Mouse (Mus musculus) lung, embryonic 15.5 days (tissue): Measurements from ENCODE around the gene Zfp1. TPM values are rescaled to one million over a fixed set of nuclear protein-coding genes. Genes with fewer than 3 reads are reported as not detected.

Experiments used
- ATAC-seq: fragments of 200-750 bp; cut with Nextera tagmentation; 2 replicates; pipeline ENCODE4 v1.8.0; 2017; ENCODE audit warnings: moderate number of reproducible peaks, borderline replicate concordance; ENCODE audit not compliant: low FRiP score, low TSS enrichment; ENCODE audit errors: extremely low read depth
- H3K27ac ChIP-seq: fragments of 300-500 bp; sonication (generic); 2 replicates; pipeline ENCODE4 v1.5.1; 2015; ENCODE audit warnings: moderate library complexity, mild to moderate bottlenecking, inconsistent platforms
- H3K27me3 ChIP-seq: fragments of 300-500 bp; sonication (generic); 2 replicates; pipeline ENCODE4 v1.6.1; 2015; ENCODE audit warnings: inconsistent platforms
- H3K36me3 ChIP-seq: fragments of 300-500 bp; sonication (generic); 2 replicates; pipeline ENCODE4 v1.6.1; 2015; ENCODE audit warnings: inconsistent platforms
- H3K4me1 ChIP-seq: fragments of 300-500 bp; sonication (generic); 2 replicates; pipeline ENCODE4 v1.6.1; 2015; ENCODE audit warnings: inconsistent platforms
- H3K4me2 ChIP-seq: fragments of 300-500 bp; sonication (generic); 2 replicates; pipeline ENCODE4 v1.6.1; 2015; ENCODE audit warnings: inconsistent platforms, mild to moderate bottlenecking, moderate library complexity
- H3K4me3 ChIP-seq: fragments of 300-500 bp; sonication (generic); 2 replicates; pipeline ENCODE4 v1.5.1; 2015; ENCODE audit warnings: mild to moderate bottlenecking, inconsistent platforms
- H3K9ac ChIP-seq: fragments of 300-500 bp; sonication (generic); 2 replicates; pipeline ENCODE4 v1.6.1; 2015; ENCODE audit warnings: inconsistent platforms
- H3K9me3 ChIP-seq: fragments of 300-500 bp; sonication (generic); 2 replicates; pipeline ENCODE4 v1.6.1; 2016; ENCODE audit warnings: inconsistent platforms
- WGBS: fragments of 180-500 bp; shearing (Covaris S2); methylation state at CpG from one replicate; pipeline ENCODE4 v1.1.7; 2015; 5-methylcytosine and 5-hydroxymethylcytosine counted together
- polyA plus RNA-seq: library from polyadenylated mRNA; unstranded; fragments of >200 nt; fragmentation: Nextera tagmentation; extraction: Ambion mirVana; gene quantifications from 2 replicates; pipeline ENCODE4 v1.2.1, GENCODE M21; 2015

The Zfp1 gene
- polyA plus RNA-seq, 1 experiment from 2014 or later = 20.0 TPM

DNA sequence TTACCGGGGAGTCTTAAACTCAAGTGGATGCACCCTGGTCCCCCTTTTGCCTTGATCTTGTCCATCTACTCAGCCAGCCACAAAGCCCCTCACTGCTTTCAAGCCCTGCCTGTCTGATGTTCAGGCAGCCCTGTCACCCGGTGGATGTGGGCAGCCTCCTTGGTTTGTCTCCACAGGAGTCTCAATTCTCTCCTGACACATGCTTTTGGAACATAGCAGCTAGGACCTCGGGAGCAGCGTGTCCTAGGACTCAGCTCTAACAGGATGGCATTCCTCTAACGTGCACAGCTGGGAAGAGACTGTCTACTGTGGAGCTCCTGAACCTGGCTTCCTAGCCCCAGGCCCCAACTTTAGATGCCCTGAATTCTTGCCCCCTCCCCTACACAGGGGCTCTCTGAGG lies 62.5 kb downstream of the Zfp1 start:
- Histone ChIP-seq H3K27me3 (no peaks in the 10 kb centered on the region), H3K4me1 (0 out of 2 replicates have a peak, but pooled peaks cover 2% of the 10 kb centered on the region), H3K27ac (no peak overlapping the region), H3K9me3 (no peaks in the 10 kb centered on the region), H3K4me3 (no peak overlapping the region), H3K36me3 (peaks cover 19% of the 10 kb centered on the region), H3K9ac (no peak overlapping the region), H3K4me2 (no peak overlapping the region)
- ATAC-seq = no peak
- WGBS = 59% methylated on average over 5 of the region's 5 CpGs

- 67% methylated on average over 6 of the region's 6 CpGs for WGBS
- Histone ChIP-seq H3K9ac (no peak overlapping the region), H3K27me3 (no peaks in the 10 kb centered on the region), H3K36me3 (peaks cover 45% of the 10 kb centered on the region), H3K4me3 (no peak overlapping the region), H3K4me2 (no peak overlapping the region), H3K9me3 (no peaks in the 10 kb centered on the region), H3K4me1 (0 out of 2 replicates have a peak, but pooled peaks cover 2% of the 10 kb centered on the region), H3K27ac (no peak overlapping the region)
- no peak for ATAC-seq
Observed at GRCm38 (mm10) chr8:111708265-111708664, 65.1 kb downstream of the Zfp1 start.

GRCm38 (mm10) chr8:111709223-111709622 lies 66.0 kb downstream of the Zfp1 start:
- Histone ChIP-seq H3K9me3 (no peaks in the 10 kb centered on the region), H3K4me3 (no peak overlapping the region), H3K27ac (no peak overlapping the region), H3K9ac (no peak overlapping the region), H3K4me1 (0 out of 2 replicates have a peak, but pooled peaks cover 2% of the 10 kb centered on the region), H3K4me2 (no peak overlapping the region), H3K36me3 (peaks cover 54% of the 10 kb centered on the region), H3K27me3 (no peaks in the 10 kb centered on the region)
- ATAC-seq = no peak
- 79% methylated on average over 1 of the region's 1 CpGs for WGBS

- Histone ChIP-seq H3K27me3 (no peaks in the 10 kb centered on the region), H3K4me2 (no peak overlapping the region), H3K27ac (no peak overlapping the region), H3K36me3 (peaks cover 71% of the 10 kb centered on the region), H3K9me3 (no peaks in the 10 kb centered on the region), H3K9ac (no peak overlapping the region), H3K4me1 (peaks cover 3% of the 10 kb centered on the region), H3K4me3 (no peak overlapping the region)
- 84% methylated on average over 20 of the region's 20 CpGs for WGBS
- ATAC-seq = no peak
Observed at GRCm38 (mm10) chr8:111710777-111711485, 67.7 kb downstream of the Zfp1 start.

GRCm38 (mm10) chr8:111712135-111712534 lies 68.9 kb downstream of the Zfp1 start:
- peaks cover 71% of the 10 kb centered on the region for H3K36me3 ChIP-seq
- H3K9me3 ChIP-seq = no peaks in the 10 kb centered on the region
- 75% methylated on average over 9 of the region's 9 CpGs for WGBS
- peaks cover 15% of the 10 kb centered on the region for H3K4me1 ChIP-seq
- no peak overlapping the region for H3K4me3 ChIP-seq
- no peak overlapping the region for H3K27ac ChIP-seq
- no peak for ATAC-seq
- no peak overlapping the region for H3K9ac ChIP-seq
- H3K27me3 ChIP-seq = no peaks in the 10 kb centered on the region
- no peak overlapping the region for H3K4me2 ChIP-seq

DNA sequence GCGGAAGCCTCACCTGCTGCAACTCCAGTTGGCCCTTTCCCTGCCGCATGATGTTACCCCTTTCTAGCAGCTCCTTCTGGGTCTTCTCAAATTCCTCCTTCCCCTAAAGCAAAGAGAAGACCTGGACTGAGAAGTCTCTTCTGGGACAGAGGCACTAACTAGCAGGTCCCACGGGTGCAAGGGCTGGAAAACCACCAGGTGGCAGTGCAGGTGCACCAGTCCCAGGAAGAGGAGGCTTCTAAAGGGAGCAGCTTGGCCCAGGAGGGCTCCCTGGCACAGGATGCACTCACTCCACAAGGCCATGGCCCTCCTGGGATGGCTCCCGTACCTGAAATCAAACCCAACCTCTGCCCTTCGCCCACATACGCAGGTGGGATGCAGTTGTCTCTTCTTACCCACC lies 69.4 kb downstream of the Zfp1 start:
- Histone ChIP-seq H3K4me2 (no peak overlapping the region), H3K9me3 (no peaks in the 10 kb centered on the region), H3K36me3 (peaks cover 71% of the 10 kb centered on the region), H3K27me3 (no peaks in the 10 kb centered on the region), H3K27ac (no peak overlapping the region), H3K9ac (no peak overlapping the region), H3K4me1 (peaks cover 20% of the 10 kb centered on the region), H3K4me3 (no peak overlapping the region)
- WGBS = 76% methylated on average over 6 of the region's 6 CpGs
- no peak for ATAC-seq

GRCm38 (mm10) chr8:111713291-111713690 lies 70.1 kb downstream of the Zfp1 start:
- WGBS = 85% methylated on average over 11 of the region's 11 CpGs
- no peak for ATAC-seq

DNA sequence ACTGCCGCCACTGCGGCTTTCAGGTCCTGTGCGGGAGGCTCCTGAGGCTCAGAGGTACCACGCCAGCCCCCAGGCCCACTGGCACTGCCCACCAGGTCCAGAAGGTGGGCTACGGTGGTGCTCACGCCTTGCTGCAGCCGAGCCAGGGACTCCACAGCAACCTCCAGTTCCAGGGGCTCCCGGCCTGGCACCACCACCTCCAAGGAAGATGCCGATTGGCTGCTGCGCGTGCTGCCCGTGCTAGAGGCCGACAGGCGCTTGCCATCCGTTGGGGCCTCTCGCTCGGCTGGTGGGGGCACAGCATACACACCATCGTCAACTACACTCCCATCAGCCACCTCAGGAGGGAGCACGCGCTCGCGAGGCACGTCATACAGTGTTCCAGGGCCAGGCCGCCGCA lies 70.6 kb downstream of the Zfp1 start:
- Histone ChIP-seq H3K4me1 (peaks cover 29% of the 10 kb centered on the region), H3K9ac (no peak overlapping the region), H3K36me3 (peaks cover 72% of the 10 kb centered on the region), H3K27me3 (no peaks in the 10 kb centered on the region), H3K9me3 (no peaks in the 10 kb centered on the region), H3K27ac (no peak overlapping the region), H3K4me3 (no peak overlapping the region), H3K4me2 (no peak overlapping the region)
- WGBS = 91% methylated on average over 25 of the region's 25 CpGs
- no peak for ATAC-seq

More at GRCm38 (mm10) chr8:111713291-111713690, 70.1 kb downstream of the Zfp1 start:
- Histone ChIP-seq H3K4me1 (peaks cover 27% of the 10 kb centered on the region), H3K4me3 (no peak overlapping the region), H3K4me2 (no peak overlapping the region), H3K9ac (no peak overlapping the region), H3K27me3 (no peaks in the 10 kb centered on the region), H3K36me3 (peaks cover 69% of the 10 kb centered on the region), H3K27ac (no peak overlapping the region), H3K9me3 (no peaks in the 10 kb centered on the region)

DNA sequence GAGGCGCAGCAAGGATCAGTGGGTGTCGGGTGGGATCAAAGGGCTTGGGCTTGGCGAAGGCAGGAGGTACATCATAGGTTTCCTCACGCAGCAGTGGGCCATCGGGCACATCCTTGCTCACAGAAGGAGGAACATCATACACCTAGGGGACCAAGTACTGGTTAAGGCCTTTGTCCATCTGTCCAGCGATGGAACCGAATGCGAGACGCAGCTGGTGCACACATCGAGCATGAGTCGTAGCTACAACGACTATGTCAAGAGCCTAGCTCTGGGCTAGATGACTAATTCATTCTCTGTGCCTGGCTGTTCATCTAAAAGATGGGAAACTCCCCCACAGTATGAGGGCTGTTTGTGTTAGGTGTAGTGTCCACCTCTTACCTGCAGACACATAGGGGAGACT lies 71.1 kb downstream of the Zfp1 start:
- no peaks in the 10 kb centered on the region for H3K9me3 ChIP-seq
- H3K27me3 ChIP-seq = no peaks in the 10 kb centered on the region
- no peak overlapping the region for H3K4me3 ChIP-seq
- peaks cover 32% of the 10 kb centered on the region for H3K4me1 ChIP-seq
- no peak overlapping the region for H3K4me2 ChIP-seq
- no peak overlapping the region for H3K9ac ChIP-seq
- ATAC-seq = no peak
- peaks cover 72% of the 10 kb centered on the region for H3K36me3 ChIP-seq
- 88% methylated on average over 12 of the region's 12 CpGs for WGBS
- no peak overlapping the region for H3K27ac ChIP-seq

DNA sequence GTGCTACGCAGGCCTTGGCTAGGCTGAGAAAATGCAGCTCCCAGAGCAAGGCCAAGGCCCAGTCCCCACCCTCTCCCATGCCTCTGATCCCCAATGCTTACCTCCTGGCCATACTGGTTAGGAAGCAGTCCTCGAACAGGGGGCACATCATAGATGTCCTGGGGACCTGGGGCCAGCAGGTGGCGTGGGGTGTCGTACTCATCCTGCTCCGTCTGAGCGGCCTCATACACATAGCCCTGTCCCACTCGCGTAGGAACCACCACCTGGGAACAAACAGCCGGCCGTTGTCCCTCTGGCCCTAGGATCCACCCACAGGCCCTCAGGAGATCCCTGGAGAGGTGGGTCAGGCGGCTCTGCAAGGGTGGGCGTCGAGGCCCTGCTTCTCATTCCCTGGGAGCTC lies 72.3 kb downstream of the Zfp1 start:
- Histone ChIP-seq H3K4me3 (no peak overlapping the region), H3K9me3 (no peaks in the 10 kb centered on the region), H3K4me1 (peaks cover 41% of the 10 kb centered on the region), H3K36me3 (peaks cover 71% of the 10 kb centered on the region), H3K4me2 (no peak overlapping the region), H3K27ac (no peak overlapping the region), H3K9ac (no peak overlapping the region), H3K27me3 (no peaks in the 10 kb centered on the region)
- no peak for ATAC-seq
- whole genome bisulfite sequencing = 80% methylated on average over 13 of the region's 13 CpGs

- no peaks in the 10 kb centered on the region for H3K9me3 ChIP-seq
- 0 out of 2 replicates have a peak overlapping the region, but pooled peaks have one; percentile 11 for H3K4me2 ChIP-seq
- peak overlapping the region; percentile 86 for H3K27ac ChIP-seq
- WGBS = 43% methylated on average over 10 of the region's 10 CpGs
- peak overlapping the region; percentile 11; the same call in 1 of the 2 replicates for H3K9ac ChIP-seq
- peak; percentile 47 for ATAC-seq
- H3K4me1 ChIP-seq = peaks cover 45% of the 10 kb centered on the region
- H3K36me3 ChIP-seq = peaks cover 61% of the 10 kb centered on the region
- no peak overlapping the region for H3K4me3 ChIP-seq
- H3K27me3 ChIP-seq = no peaks in the 10 kb centered on the region
Observed at GRCm38 (mm10) chr8:111716603-111717487, 73.6 kb downstream of the Zfp1 start.

GRCm38 (mm10) chr8:111717488-111717792 lies 74.2 kb downstream of the Zfp1 start:
- ATAC-seq = no peak
- Histone ChIP-seq H3K4me1 (peaks cover 45% of the 10 kb centered on the region), H3K4me3 (no peak overlapping the region), H3K36me3 (peaks cover 55% of the 10 kb centered on the region), H3K27ac (peak overlapping the region; percentile 86), H3K4me2 (0 out of 2 replicates have a peak overlapping the region, but pooled peaks have one; percentile 11), H3K9me3 (no peaks in the 10 kb centered on the region), H3K27me3 (no peaks in the 10 kb centered on the region), H3K9ac (no peak overlapping the region)
- WGBS = 87% methylated on average over 4 of the region's 4 CpGs
